Mouse (Mus musculus) CD4-positive helper T cell, adult 2 months (primary cell): ENCODE results near the gene Ntrk3.

ENCODE experiments used
- DNase-seq: peaks from one replicate; pipeline ENCODE4 v3.0.0-alpha.2; 2012; ENCODE audit warnings: low read depth, missing footprints, low spot score

The Ntrk3 gene

DNA sequence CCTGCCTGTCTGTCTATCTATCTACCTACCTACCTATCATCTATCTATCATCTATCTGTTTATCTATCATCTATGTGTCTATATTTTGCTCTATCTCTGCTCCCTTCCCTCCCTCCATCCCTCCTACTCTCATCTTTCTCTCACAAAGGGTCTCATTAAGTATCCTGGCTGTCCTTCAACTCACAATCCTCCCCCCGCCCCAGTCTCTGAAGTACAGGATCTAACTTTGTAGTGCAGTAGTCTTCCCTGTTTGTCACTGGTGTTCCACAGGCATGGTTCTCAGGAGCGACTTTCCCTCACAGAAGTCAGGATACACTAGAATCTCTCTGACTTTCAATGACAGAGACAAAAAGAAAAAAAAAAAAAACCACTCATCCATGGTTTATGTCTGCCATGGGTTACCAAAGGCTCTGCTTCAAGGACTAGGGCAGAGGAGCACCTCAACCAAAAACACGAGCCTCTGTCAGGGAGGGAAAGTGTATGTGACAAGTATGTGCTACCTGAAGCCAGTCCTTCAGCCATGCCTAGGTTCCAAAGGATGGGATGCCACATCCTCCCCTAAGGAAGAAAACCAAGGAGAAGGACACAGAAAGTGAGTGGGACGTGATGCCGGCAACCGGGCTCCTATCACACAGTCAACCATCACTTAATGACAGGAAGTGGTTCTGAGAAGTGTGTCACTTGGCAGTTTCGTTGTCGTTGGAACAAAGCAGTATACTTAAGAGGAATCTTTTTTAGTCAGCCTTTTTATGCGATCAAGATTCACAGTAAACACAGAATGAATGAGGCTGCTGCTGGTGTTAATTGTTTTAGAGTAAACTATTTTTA is 16.6 kb downstream of the Ntrk3 start:
- peak; percentile 83 for DNase-seq

DNA sequence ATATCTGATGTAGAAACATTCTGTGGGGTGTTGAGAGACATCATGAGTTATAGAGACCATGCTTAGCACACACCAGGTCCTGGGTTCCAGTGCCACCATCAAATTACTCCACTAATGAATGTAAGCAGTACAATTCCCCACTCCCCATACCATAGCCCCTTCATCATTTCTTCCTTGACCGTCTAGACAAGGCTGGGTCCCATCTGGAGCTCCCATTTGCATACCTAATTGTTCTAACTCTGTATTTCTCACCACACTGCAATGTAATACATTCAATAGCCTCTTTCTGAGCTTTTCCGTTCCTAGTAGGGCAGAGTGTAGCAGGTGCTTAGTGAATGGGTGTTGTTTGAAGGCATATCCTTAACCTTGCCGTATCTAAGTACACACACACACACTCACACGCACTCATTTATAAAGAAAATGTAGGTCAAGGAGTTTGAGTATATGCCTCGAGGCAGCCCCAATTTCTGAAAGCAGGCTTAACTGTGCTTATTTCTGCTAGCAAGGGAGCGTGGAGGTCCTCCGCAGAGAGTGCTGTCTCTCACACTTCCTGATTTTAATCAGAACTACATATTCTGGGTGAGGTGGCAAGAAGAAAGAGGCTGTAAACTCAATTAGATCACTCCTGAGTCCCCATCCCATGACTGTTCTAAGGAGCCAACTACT is 17.9 kb downstream of the Ntrk3 start:
- peak; percentile 37 for DNase-seq

DNA sequence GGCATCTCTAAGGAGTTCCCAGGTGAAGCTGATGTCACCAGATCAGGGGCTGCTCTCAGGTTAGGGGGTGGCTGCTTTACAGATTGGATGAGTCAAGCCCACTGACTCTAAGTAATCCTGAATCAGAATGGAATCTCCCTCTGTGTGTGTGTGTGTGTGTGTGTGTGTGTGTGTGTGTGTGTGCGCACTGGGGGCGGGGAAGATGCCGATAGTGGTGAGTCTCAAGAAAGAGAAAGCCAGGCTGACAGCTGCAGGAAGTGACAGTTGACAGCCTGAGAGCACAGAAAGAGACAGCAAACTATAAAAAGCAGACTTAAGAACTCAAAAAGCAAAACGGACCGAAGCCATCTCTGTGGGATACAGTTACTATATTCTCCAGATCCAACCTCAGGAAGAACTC is 18.7 kb downstream of the Ntrk3 start:
- peak; percentile 80 for DNase-seq

DNA sequence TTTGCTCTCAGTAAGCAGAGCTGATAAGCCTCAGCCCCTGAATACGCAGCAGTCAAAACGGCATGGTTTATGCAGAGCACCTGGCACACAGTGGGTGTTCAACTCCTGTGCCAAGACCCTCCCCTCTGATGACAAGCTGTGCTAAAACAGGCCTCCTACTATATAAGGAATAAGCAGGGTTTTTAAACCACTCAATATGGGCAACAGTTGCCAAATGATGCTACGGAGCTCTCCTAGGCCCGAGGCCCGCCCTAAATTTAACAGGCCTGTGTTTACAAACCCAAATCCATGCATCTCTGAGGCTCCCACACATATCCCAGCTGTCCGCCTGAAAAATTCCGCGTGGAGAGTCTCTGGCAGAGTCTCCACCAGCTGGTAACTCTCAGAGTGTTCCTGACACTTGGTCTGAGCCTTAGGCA is 19.6 kb downstream of the Ntrk3 start:
- DNase-seq = no peak

DNA sequence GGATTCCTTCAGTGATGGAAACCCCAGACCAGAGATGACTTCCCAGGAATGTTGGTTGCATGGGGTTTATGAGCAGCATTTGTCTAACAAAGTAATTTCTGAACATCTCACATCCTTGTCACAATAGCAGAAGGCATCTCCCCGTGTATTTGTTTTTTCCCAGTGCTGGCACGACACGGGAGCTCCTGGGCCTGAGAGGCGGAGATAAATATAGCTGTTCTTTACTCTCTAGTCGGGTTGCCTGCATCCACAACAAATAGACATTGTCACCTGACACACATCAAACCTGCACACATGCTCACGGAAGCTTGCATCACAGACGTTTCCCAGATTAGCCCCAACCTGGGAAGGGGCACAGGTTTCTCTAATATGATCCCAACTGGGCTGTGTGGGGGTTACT is 30.1 kb downstream of the Ntrk3 start:
- no peak for DNase-seq

DNA sequence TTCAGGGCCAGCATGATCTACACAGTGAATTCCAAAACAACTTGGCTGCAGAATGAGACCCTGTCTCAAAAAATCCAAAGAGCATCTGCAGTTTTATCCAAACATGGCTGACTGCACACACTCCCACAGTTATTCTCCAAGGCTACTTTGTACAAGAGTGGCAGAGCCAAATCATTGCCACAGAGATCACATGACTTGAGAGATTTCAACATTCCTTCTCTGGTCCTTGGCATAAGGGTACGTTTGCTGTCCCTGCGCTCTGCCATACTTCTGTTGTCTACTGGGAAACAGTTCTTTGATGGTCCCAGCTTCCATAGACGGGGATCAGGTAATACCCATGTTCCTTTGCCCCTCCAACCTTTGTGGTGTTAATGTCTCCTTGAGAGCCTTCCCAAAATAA is 30.7 kb downstream of the Ntrk3 start:
- DNase-seq = no peak

DNA sequence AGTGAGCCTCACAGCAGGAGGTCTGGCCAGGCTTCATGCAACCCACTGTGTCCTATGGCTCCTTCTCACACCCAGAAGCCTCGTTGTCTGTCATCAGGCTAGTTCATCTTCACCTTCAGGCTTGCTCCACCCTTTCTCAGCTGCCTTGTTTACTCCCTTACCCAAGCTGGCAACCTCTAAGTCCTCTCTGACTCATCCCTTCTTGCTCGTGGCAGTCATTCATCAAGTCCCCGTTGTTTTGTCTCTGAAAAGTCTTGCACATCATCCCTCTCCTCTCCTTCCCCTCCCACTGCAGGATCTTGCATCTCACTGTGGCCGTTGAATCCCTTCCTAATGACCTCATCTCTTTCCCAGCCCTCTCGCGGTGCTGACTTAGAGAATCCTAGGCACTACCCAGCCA is 35.1 kb downstream of the Ntrk3 start:
- no peak for DNase-seq

DNA sequence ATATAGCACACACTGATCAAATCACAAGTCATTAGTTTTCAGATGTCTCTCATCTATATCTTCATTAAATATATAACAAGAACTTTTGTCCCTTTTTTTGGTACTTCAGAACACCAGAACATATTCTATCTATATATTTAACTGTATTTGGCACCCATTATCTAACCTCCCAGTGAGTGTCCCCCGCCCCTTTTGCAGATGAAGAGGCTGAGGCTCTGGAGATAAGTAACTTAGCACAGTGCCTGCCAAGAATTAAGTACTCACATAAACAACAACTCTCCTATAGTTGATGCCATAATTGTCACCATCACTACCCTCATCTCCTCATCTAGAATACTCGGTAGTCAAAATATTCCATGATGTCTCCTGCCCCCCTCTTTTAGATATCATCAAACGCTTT is 42.6 kb downstream of the Ntrk3 start:
- DNase-seq = no peak

DNA sequence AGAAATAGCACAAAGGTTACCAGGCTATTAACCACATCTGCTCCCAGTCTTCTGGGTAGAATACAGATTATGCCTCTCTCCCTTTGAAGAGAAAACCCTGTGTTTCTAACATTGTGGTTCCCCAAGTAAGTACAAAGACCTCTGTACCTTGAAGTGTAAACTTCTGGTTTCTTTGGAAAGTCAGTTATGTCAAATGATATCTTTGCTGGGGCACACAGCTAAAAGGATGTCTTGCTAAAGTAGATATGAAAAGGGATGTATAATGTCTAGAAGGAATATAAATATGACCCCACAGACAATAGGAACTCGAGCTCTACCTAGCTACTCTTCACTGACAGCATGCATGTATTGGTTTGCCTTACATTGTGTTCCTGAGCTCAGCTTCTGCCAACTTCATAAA is 44.7 kb downstream of the Ntrk3 start:
- DNase-seq = peak; percentile 9

DNA sequence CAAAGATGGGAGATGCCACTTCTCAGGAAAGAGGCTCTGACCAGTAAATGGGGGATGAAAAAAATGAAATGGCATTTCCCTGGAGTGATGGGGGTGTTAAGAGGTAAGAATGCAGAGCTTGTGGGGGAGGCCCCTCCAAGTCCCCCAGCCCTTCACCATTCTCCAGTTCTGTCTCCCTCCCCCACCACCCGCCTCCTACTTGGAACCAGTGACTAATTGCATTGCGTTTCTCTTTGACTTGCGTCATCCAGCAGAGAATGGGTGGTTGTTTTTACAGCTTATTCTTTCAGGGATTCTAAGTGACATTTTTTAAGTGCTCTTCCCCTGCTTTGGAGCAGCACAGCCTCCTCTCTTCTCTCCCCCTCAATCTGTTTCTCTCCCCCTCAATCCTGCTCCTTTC is 46.9 kb downstream of the Ntrk3 start:
- peak; percentile 6 for DNase-seq

DNA sequence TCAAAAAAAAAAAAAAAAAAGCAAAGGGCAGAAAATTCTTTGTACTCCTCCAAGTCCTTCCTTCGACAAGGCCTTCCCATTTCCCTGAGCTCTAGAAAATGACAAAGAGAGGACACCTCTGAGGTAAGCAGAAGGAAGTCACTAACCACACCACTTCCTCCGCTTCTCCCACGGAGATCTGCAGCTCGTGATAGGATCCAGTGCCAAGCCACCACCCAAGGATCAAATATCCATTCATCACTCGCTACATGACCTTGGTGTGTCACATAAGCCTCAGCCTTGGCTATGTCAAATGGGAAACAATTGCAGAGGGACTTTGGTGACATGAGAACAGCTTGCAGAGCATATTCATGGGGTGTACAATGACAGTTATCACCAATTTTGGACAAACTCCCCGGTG is 52.9 kb downstream of the Ntrk3 start:
- peak; percentile 32 for DNase-seq

DNA sequence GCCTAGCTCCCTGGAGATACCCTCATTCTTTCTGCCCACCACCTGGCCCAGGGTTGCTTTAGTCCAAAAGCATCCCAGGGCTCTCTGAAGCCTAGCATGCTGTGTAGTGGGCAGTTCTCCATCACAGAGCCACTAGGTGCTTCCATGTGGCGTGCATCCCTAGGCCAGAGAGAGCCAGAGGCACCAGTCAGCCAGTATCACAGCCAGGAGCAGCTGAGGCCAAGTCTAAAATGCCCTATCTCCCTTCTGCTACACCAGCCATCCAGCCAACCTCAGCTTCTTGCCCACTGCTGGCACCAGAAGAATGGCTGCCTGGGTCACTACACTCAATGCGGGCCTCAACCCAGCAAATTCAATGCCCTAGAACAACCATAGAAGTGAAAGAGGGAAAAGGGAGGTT is 56.9 kb downstream of the Ntrk3 start:
- DNase-seq = no peak

DNA sequence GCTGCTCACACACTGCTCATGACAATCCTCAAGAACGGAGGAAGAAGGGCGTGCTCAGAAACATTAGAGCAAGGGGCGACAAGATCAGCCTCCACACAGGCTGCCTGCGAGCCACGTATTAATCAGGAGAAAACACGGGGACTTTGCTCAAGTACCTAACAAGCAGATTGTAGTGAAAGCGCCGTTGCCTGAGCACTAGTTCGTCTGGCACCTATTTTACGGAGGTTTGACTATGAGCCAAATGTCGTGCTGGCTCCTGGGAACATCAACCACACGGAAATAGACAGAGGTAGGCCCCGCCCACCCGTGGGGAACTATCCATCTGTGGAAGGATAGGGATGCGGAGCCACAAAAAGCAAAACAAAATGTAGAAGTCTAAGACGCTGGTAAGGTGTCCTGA is 68.4 kb downstream of the Ntrk3 start:
- no peak for DNase-seq

DNA sequence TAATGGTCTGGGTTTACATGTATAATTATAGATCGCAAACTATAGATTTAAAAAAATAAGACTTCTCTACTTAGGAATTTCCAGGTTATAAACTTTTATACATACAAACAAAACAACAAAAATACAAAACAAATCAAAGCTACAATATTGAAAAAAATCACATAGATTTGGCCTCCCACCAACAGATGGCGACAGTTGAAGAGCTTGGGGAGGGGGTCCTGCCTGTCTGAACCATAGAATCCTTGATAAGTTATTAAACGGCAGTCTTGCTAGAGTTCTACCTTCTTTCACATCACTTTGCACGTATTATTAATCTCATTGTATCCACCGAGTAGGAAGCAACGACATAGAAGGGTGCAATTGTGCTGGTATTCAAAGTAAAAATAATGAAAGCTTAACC is 68.9 kb downstream of the Ntrk3 start:
- DNase-seq = no peak

DNA sequence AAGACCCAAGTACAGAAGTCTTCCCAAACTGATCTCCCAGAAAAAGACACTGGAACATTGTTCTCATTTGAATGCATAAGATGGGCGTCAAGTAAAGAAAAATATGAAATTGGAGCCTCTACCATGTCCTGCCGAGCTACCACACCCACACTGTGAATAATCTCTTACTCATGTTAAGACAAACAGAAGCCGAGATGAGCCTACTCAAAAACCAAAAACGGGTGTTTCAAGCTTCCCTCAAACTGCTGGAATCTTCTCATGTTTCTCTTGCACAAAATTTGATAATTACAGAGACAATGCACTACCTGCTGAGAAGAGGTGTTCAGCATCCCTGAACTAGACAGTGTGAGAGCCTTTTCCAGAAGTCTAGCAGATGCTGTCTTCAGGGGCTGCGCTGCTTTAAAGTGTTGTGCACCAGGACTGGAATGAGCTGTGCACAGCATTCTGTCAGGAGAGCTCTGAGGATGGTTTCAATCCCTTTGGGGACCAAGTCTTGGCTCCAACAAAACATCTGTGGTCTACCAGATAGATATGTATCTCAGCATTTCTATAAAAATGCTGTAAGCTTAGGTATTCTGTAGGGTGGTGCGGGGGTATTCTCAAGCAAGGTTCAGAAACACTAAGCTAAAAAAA is 69.7 kb downstream of the Ntrk3 start:
- DNase-seq = no peak

DNA sequence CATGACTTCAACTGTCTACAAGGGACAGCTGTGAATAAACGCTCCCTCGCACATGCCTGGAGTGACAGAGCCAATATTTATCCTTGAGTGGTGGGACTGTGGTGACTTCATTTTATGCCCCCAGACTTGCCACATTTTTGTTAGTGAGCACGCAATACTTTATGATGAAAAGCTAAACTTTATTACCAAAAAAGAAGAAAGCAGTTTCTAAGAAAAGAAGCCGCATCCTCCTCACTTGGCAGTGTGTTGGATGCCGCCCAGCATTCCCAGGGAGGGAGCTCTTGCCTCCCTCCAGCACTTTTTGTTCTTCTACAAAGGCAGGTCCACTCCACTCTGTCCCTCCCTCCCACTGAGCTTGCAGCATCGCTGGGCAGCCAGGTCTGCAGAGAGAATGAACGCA is 77.0 kb downstream of the Ntrk3 start:
- no peak for DNase-seq

DNA sequence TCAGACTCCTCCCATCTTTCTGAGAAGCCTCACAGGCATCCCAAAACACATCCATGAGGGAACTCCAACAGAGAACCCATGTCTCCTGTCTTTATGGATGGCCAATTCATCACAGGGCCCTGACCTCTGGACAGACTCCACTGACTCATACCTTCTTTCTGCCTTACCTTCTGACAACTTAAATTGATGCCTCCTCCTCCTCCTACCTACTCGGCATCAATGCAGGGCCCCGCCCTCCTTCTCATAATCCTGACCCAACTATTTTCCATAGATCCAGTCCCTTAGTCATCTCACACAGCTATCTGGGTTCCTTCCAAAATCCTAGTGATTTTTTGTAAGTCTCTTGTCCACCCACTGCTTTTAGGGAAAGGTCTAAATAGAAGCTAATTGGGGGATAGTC is 78.0 kb downstream of the Ntrk3 start:
- DNase-seq = no peak

DNA sequence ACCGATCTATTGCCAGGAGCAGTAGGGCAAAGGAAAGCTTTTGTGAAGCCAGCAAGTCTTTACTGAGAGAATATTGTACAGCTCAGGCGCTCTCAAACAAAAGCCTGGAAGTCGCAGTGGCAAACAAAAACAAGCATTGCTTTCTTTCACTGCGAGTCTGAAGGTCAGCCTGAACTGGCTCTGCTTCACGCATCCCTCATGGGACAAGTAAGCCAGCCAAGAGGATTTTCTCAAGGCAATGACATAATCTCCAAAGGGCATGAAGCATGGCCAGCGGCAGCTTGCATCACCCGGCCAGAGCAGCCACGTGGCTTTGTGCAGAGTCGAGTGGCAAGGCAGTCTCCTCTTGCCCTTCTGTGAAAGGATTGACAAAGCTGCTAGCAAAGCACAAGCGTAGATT is 79.8 kb downstream of the Ntrk3 start:
- DNase-seq = no peak

DNA sequence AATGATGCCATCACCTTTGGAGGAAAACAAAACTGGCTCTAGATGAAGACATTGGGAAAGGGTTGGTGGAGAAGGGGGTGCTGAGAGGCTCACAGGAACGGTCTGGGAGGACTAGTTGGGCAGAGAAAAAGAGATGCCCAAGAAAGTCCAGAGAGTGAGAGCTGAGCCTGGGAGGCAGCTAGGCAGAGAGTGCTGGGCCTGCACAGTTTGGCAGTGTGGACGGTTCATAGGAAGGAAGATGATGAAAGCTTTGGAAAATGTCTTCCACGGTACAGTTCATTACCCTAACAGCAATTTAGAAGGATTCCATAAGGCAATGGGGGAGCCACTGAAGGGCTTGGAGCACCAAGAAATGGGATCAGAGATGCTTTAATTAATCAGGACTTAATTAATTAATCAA is 81.6 kb downstream of the Ntrk3 start:
- DNase-seq = no peak

DNA sequence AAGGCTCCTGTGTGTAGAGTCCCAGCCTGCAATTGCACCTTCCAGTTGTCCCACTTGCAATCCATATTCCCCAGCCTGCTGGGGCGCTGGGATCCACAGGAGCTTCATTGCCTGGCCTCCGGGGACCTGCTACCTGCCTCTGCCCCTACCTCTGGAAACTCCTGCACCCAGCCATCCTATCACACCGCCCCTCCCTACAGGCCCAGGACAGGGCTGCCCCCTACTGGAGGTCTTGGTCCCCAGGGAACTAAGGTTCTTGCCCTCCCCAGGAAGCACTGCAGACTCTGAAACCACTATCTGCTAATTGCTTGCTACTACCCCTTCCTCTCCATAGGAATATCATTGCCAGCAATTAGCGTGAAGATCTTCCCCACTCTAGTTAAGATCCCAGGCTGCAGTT is 84.1 kb downstream of the Ntrk3 start:
- DNase-seq = no peak

DNA sequence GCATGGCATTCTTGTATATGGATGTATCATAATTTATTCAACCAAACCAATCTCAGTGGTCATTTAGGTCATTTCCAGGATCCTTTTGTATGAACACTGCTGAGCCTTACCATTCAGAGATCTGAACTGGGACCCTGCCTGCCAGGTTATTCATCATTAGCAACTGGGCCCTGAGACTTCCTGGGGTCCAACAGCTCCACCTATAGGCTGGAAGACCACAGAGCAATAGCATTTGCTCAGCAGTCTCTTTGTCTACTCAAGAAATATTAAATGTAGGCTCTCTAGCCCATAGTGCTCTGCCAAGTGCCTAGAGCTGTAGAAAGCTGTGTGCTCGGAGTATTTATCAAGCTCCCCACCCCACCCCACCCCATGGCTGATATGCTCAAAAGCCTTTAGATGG is 85.5 kb downstream of the Ntrk3 start:
- peak; percentile 16 for DNase-seq

DNA sequence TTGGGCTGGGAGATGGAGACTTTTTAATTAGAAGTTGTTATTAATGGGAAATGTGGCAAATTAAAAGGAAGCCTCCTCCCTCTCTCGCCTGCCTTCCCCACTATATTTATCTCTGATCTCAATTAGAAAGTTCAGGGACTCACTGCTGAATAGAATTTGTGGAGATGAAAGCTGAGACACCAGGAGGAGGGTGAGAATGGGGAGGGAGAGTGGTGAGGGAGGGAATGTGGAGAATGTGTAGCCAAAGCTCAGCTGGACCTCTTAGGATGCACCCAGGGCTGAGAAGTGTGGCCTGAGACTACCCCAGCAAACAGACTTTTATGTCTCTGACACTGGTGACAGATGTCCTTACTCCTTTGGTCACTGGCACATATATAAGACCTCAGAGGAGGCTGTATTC is 86.3 kb downstream of the Ntrk3 start:
- no peak for DNase-seq

DNA sequence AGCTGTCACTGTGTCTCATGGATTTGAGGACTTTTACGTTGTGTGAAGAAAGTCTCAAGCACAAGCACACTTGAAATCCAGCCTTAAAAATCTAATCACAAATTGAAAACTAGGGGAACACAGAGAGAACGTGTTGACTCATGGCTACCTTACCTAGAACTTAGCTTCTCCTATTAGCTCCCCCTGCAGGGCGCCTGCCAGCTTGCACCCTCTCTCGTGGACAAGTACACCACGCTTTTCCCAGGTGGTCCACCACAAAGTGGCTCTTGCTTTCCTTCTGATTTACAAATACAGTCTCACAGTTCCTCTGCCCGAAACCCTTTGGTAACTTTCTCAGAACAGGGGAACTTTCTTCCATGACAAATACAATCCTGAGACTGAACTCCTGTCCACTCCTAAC is 94.1 kb downstream of the Ntrk3 start:
- DNase-seq = peak; percentile 42
